Mouse (Mus musculus) ES-Bruce4 (cell line): ENCODE data around the gene Zmynd10. TPM values are rescaled to one million over a fixed set of nuclear protein-coding genes. Genes with fewer than 3 reads are reported as not detected.
"Not testable (repeated sequence)": the region's sequence is repeated elsewhere in the genome, so short reads cannot be mapped to it uniquely, and the experiment has no call there.

Experiments
- H3K27ac ChIP-seq: 2 replicates; pipeline ENCODE4 v1.5.1; 2012; ENCODE audit warnings: low read length, inconsistent platforms; ENCODE audit not compliant: insufficient read depth
- H3K27me3 ChIP-seq: 2 replicates; pipeline ENCODE4 v1.6.1; 2012; ENCODE audit warnings: mild to moderate bottlenecking, low read length, inconsistent platforms; ENCODE audit not compliant: control insufficient read depth, poor library complexity, insufficient read depth, severe bottlenecking
- H3K36me3 ChIP-seq: 2 replicates; pipeline ENCODE4 v1.6.1; 2012; ENCODE audit warnings: inconsistent platforms, mild to moderate bottlenecking, low read length, moderate library complexity; ENCODE audit not compliant: control insufficient read depth, poor library complexity, insufficient read depth, severe bottlenecking
- H3K4me1 ChIP-seq: one replicate; pipeline ENCODE4 v1.8.1; 2011; ENCODE audit warnings: low read length; ENCODE audit not compliant: control insufficient read depth, insufficient read depth
- H3K4me3 ChIP-seq: 2 replicates; pipeline ENCODE4 v1.5.1; 2011; ENCODE audit warnings: low read depth, mild to moderate bottlenecking, low read length
- H3K9ac ChIP-seq: 2 replicates; pipeline ENCODE4 v1.6.1; 2012; ENCODE audit warnings: low read depth, mild to moderate bottlenecking, inconsistent platforms; ENCODE audit not compliant: poor library complexity, severe bottlenecking
- H3K9me3 ChIP-seq: replicated peaks from 2 replicates; pipeline ENCODE4 v1.6.1; 2012; ENCODE audit warnings: mild to moderate bottlenecking, low read length, inconsistent platforms; ENCODE audit not compliant: control insufficient read depth, poor library complexity, insufficient read depth, severe bottlenecking
- CTCF ChIP-seq: IDR thresholded peaks from one replicate; pipeline ENCODE4 v1.8.1; 2011; ENCODE audit warnings: low read depth, low read length
- EP300 ChIP-seq: IDR thresholded peaks from 2 replicates; pipeline ENCODE4 v1.6.1; 2011; ENCODE audit warnings: low read depth, low read length; ENCODE audit not compliant: insufficient read depth
- POLR2A ChIP-seq: IDR thresholded peaks from one replicate; pipeline ENCODE4 v1.8.1; 2011; ENCODE audit warnings: low read length; ENCODE audit not compliant: insufficient read depth
- polyA plus RNA-seq: library from polyadenylated mRNA; stranded (reverse); fragments of >200 nt; gene quantifications from 2 replicates; pipeline ENCODE4 v1.2.4, GENCODE M21; 2011; ENCODE audit warnings: low read depth; ENCODE audit not compliant: missing spikeins, insufficient read depth, insufficient read length

The Zmynd10 gene
- polyA plus RNA-seq, 1 experiment, result not detected

DNA sequence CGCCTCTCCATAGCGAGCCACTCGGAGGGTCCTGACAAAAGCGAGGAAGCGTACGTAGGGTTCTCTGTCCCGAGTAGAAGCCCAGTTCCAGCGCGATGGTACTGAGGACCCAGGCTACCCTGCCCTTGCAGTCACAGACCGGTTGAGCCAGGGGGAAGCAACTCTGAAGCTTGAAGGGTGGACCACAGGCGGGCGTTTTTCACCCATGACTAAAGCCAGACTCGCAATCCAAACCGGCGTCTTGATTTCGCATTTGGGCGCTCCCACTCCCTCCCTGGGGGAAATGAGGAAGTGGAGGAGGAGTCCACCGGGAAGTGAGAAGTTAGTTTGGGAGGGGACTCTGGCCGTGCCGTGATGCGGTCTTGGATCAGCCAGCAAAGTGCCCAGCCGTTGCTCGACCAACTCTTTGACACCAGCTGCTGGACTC, 7.9 kb downstream of the Zmynd10 start:
- Histone ChIP-seq H3K36me3 (peaks cover 26% of the 10 kb centered on the region), H3K4me3 (peak overlapping the region; percentile 64), H3K27me3 (no peaks in the 10 kb centered on the region), H3K4me1 (peaks cover 2% of the 10 kb centered on the region), H3K9me3 (no peaks in the 10 kb centered on the region), H3K9ac (peak overlapping the region; percentile 46), H3K27ac (peak overlapping the region; percentile 55; the same call in 1 of the 2 replicates)
- TF ChIP-seq POLR2A, result no peak
- no peak for TF ChIP-seq EP300
- TF ChIP-seq CTCF, result no peak

DNA sequence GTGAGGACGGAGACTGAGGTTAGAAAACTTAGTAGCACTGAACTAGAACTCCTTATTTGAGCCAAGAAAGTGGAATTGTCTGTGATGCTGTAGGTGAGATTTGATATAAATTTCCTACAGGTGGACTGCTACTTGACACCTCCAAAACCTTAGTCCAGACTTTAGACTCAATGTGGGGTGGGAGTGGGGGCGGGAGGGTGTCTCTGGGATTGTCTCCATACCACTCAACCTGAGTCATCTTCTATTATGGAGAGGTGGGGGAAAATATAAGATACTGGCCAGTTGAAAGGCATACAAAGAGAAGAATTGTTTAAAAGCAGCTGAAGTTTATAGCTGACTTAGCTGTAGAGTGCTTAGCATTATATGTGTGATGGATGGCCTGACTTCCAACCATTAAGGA, 8.6 kb downstream of the Zmynd10 start:
- Histone ChIP-seq H3K36me3 (peaks cover 28% of the 10 kb centered on the region), H3K4me3 (peak overlapping the region; percentile 64), H3K4me1 (no peaks in the 10 kb centered on the region), H3K9me3 (no peaks in the 10 kb centered on the region), H3K9ac (peak overlapping the region; percentile 46), H3K27me3 (no peaks in the 10 kb centered on the region), H3K27ac (no peak overlapping the region)
- no peak for TF ChIP-seq EP300
- TF ChIP-seq CTCF, result no peak

DNA sequence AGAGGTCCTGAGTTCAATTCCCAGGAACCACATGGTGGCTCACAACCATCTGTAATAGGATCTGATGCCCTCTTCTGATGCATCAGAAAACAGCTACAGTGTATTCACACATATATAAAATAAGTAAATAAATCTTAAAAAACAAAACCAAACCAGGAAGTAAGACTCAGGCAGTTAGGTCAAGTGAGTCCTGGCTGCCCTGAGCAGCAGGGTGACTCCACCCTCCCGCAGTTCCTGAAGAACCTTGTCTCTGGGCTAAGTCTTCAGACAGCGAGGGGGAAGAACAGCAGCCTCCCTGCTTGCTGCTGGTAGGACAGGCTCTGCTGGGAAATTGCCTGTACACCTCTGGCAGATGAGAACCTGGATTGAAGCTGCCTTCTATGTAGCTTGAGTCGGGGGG, 9.2 kb downstream of the Zmynd10 start:
- Histone ChIP-seq H3K4me3 (no peak overlapping the region), H3K36me3 (peaks cover 34% of the 10 kb centered on the region), H3K9me3 (no peaks in the 10 kb centered on the region), H3K27me3 (no peaks in the 10 kb centered on the region), H3K27ac (no peak overlapping the region), H3K9ac (peak overlapping the region; percentile 46; the same call in 1 of the 2 replicates), H3K4me1 (no peaks in the 10 kb centered on the region)
- TF ChIP-seq POLR2A (no peak), CTCF (no peak), EP300 (no peak)

DNA sequence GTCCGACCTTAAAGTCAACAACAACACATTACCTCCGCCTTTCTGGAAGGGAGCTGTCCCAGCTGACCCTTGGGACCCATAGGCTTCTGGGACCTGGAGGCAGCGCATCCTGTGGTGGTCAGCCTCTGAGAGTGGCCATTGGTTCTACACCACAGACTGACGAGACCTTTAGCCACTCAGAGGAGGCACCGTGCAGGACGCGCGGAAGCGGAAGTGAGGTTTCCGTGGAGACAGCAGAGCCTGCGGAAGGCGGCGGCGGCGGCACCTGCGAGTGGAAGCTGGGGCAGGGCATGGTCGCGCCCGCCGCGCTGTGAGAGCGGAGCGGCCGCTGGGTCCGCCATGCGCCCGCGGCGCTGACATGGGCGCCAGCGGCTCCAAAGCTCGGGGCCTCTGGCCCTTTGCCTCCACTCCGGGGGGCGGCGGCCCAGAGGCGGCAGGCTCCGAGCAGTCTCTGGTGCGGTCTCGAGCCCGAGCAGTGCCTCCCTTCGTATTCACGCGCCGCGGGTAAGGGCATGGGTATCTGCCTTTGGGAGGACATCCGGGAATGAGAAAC, 16.0 kb downstream of the Zmynd10 start, which contains the start of gene Tusc2:
Gene Tusc2 (plus strand): TSS at position 227 of the 553 bp plus-strand sequence.
- Histone ChIP-seq H3K27ac (no peak within 1 kb of the TSS), H3K36me3 (peaks cover 33% of the 10 kb centered on the region), H3K27me3 (no peaks in the 10 kb centered on the region), H3K9me3 (no peaks in the 10 kb centered on the region), H3K9ac (peak within 1 kb of the TSS; percentile 75), H3K4me1 (peaks cover 2% of the 10 kb centered on the region), H3K4me3 (peak within 1 kb of the TSS; percentile 70)
- TF ChIP-seq EP300, result no peak
- no peak for TF ChIP-seq POLR2A
- no peak for TF ChIP-seq CTCF

DNA sequence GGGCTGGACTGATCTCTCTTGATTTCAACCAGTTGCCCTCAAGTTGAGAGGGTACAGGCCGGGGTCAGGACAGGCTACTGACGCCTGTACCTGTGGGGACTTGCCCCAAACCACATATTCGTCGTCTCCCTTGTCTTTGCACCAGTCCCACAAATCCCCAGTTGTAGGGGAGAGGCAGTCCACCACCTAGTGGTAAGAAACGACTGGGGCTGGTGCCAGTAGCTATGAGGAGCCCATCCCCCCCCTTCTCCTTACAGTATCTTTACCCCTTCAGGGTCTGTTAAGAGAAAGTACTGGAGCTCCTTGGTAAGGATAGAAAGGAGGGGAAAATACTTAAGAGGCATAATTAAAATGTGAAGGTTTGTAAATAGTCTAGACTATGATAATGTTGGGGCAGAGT, 18.5 kb downstream of the Zmynd10 start:
- H3K9ac ChIP-seq, H3K4me1 ChIP-seq, H3K4me3 ChIP-seq, H3K27me3 ChIP-seq, H3K9me3 ChIP-seq: not testable (repeated sequence)
- Histone ChIP-seq H3K27ac (peak overlapping the region; percentile 40), H3K36me3 (peaks cover 16% of the 10 kb centered on the region)
- peak; percentile 11 for TF ChIP-seq CTCF

DNA sequence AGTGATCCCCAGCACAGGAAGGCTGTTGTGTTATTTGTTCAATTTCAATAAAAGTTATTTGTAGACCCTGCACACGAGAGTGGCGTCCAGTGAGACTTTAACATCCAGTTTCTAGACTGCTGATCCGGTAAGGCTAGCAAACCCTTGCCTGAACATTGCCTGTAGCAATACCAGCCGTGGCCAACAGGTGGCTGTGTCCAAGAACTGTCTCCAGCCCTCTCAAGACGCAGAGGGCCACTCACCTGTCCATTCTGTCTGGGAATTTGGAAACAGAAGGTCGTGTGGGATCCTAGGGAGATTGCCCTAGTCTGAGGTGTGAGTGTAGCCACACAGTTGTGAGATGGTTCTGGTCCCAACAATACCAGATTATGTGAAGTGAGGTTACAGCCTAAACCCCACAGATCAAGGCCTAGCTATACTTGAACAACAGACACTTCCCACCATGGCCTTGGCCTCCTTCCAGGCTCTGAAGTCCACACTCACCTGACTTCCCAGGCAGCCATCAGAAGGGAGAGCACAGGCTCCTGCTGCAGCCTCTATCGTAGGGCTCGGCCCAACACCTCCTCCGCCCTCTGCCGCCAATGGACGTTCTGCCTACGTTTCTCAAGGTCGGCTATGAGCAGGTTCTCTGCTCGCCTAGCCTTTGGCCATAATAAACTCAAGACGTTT, 19.1 kb downstream of the Zmynd10 start:
- Histone ChIP-seq H3K36me3 (peaks cover 10% of the 10 kb centered on the region; the same call in 1 of the 2 replicates), H3K9ac (no peak overlapping the region), H3K27ac (no peak overlapping the region), H3K9me3 (no peaks in the 10 kb centered on the region), H3K4me1 (peaks cover 2% of the 10 kb centered on the region), H3K4me3 (no peak overlapping the region), H3K27me3 (no peaks in the 10 kb centered on the region)
- TF ChIP-seq CTCF (peak; percentile 75), POLR2A (no peak)
